Mouse (Mus musculus) intestine, embryonic 14.5 days (tissue): ENCODE results near the gene Enox2. TPM values are rescaled to one million over a fixed set of nuclear protein-coding genes. Genes with fewer than 3 reads are reported as not detected.
"Not testable (repeated sequence)": the region's sequence is repeated elsewhere in the genome, so short reads cannot be mapped to it uniquely, and the experiment has no call there.

Experiments used
- ATAC-seq: fragments of 200-750 bp; cut with Nextera tagmentation; replicated peaks from 2 replicates; pipeline ENCODE4 v1.8.0; 2017; ENCODE audit warnings: low read depth, moderate number of reproducible peaks, moderate TSS enrichment, moderate library complexity; ENCODE audit not compliant: low FRiP score, low TSS enrichment
- DNase-seq: peaks from one replicate; pipeline ENCODE4 v3.0.0-alpha.2; 2018; ENCODE audit warnings: low spot score
- H3K27ac ChIP-seq: fragments of 300-500 bp; sonication (generic); 2 replicates; pipeline ENCODE4 v1.5.1; 2014; ENCODE audit warnings: low read depth, mild to moderate bottlenecking, control low read depth
- H3K27me3 ChIP-seq: fragments of 300-500 bp; sonication (generic); replicated peaks from 2 replicates; pipeline ENCODE4 v1.6.1; 2014; ENCODE audit warnings: low read length, control low read depth; ENCODE audit not compliant: control insufficient read depth, insufficient read depth
- H3K36me3 ChIP-seq: fragments of 300-500 bp; sonication (generic); 2 replicates; pipeline ENCODE4 v1.6.1; 2014; ENCODE audit warnings: low read length, control low read depth; ENCODE audit not compliant: control insufficient read depth, insufficient read depth
- H3K4me1 ChIP-seq: fragments of 300-500 bp; sonication (generic); replicated peaks from 2 replicates; pipeline ENCODE4 v1.6.1; 2014; ENCODE audit warnings: low read length, control low read depth, mixed read lengths; ENCODE audit not compliant: control insufficient read depth, insufficient read depth
- H3K4me2 ChIP-seq: fragments of 300-500 bp; sonication (generic); 2 replicates; pipeline ENCODE4 v1.6.1; 2014; ENCODE audit warnings: low read length
- H3K4me3 ChIP-seq: fragments of 300-500 bp; sonication (generic); 2 replicates; pipeline ENCODE4 v1.5.1; 2014; ENCODE audit warnings: low read depth, low read length, control low read depth, mixed read lengths
- H3K9ac ChIP-seq: fragments of 300-500 bp; sonication (generic); 2 replicates; pipeline ENCODE4 v1.6.1; 2014; ENCODE audit warnings: mild to moderate bottlenecking, low read length
- H3K9me3 ChIP-seq: fragments of 300-500 bp; sonication (generic); 2 replicates; pipeline ENCODE4 v1.6.1; 2016; ENCODE audit warnings: low read length, control low read depth; ENCODE audit not compliant: control insufficient read depth
- WGBS: fragments of 180-500 bp; shearing (Covaris S2); extraction: QIAGEN DNeasy Blood & Tissue Kit; methylation state at CpG from one replicate; pipeline ENCODE4 v1.1.7; 2014; 5-methylcytosine and 5-hydroxymethylcytosine counted together
- polyA plus RNA-seq: library from polyadenylated mRNA; unstranded; fragments of >200 nt; fragmentation: Nextera tagmentation; extraction: Ambion mirVana; gene quantifications from 2 replicates; pipeline ENCODE4 v1.2.1, GENCODE M21; 2014

The Enox2 gene
- polyA plus RNA-seq, 1 experiment from 2014 or later = 7.1 TPM

GRCm38 (mm10) chrX:49196386-49196785 lies 91.7 kb downstream of the Enox2 start:
- no peak for ATAC-seq
- no peak overlapping the region for H3K4me2 ChIP-seq
- H3K4me1 ChIP-seq = no peaks in the 10 kb centered on the region
- no peaks in the 10 kb centered on the region for H3K27me3 ChIP-seq
- DNase-seq = no peak
- no peaks in the 10 kb centered on the region for H3K9me3 ChIP-seq
- no peak overlapping the region for H3K27ac ChIP-seq
- H3K36me3 ChIP-seq = no peaks in the 10 kb centered on the region
- no peak overlapping the region for H3K9ac ChIP-seq
- 87% methylated on average over 4 of the region's 4 CpGs for WGBS
- no peak overlapping the region for H3K4me3 ChIP-seq

GRCm38 (mm10) chrX:49181136-49181535 lies 106.9 kb downstream of the Enox2 start:
- Histone ChIP-seq H3K27ac (no peak overlapping the region), H3K4me3 (no peak overlapping the region), H3K36me3 (no peaks in the 10 kb centered on the region), H3K27me3 (no peaks in the 10 kb centered on the region), H3K9me3 (no peaks in the 10 kb centered on the region), H3K9ac (no peak overlapping the region), H3K4me1 (no peaks in the 10 kb centered on the region), H3K4me2 (no peak overlapping the region)
- ATAC-seq (no peak), DNase-seq (no peak)
- 69% methylated on average over 3 of the region's 3 CpGs for WGBS

- Histone ChIP-seq H3K27me3 (no peaks in the 10 kb centered on the region), H3K9me3 (no peaks in the 10 kb centered on the region), H3K27ac (no peak overlapping the region), H3K4me1 (no peaks in the 10 kb centered on the region), H3K36me3 (no peaks in the 10 kb centered on the region), H3K9ac (no peak overlapping the region), H3K4me2 (no peak overlapping the region), H3K4me3 (no peak overlapping the region)
- 97% methylated on average over 3 of the region's 3 CpGs for whole genome bisulfite sequencing
- ATAC-seq (no peak), DNase-seq (no peak)
Measured at GRCm38 (mm10) chrX:49178670-49179069, 109.4 kb downstream of the Enox2 start.

- DNase-seq = no peak
- 61% methylated on average over 2 of the region's 2 CpGs for WGBS
- no peak for ATAC-seq
- Histone ChIP-seq H3K27me3 (no peaks in the 10 kb centered on the region), H3K36me3 (no peaks in the 10 kb centered on the region), H3K4me2 (no peak overlapping the region), H3K4me3 (no peak overlapping the region), H3K9me3 (no peaks in the 10 kb centered on the region), H3K4me1 (no peaks in the 10 kb centered on the region), H3K27ac (no peak overlapping the region), H3K9ac (no peak overlapping the region)
Measured at GRCm38 (mm10) chrX:49154280-49154679, 133.8 kb downstream of the Enox2 start.

- no peak for DNase-seq
- H3K9ac ChIP-seq = no peak overlapping the region
- ATAC-seq = no peak
Measured at GRCm38 (mm10) chrX:49124774-49125429, 163.2 kb downstream of the Enox2 start.

GRCm38 (mm10) chrX:49116465-49116864 lies 171.6 kb downstream of the Enox2 start:
- H3K4me3 ChIP-seq = no peak overlapping the region
- no peak for ATAC-seq
- WGBS = 83% methylated on average over 3 of the region's 3 CpGs

More at GRCm38 (mm10) chrX:49124774-49125429, 163.2 kb downstream of the Enox2 start:
- Histone ChIP-seq H3K4me1 (no peaks in the 10 kb centered on the region), H3K27ac (no peak overlapping the region), H3K9me3 (no peaks in the 10 kb centered on the region), H3K27me3 (no peaks in the 10 kb centered on the region), H3K4me3 (no peak overlapping the region), H3K4me2 (no peak overlapping the region), H3K36me3 (no peaks in the 10 kb centered on the region)
- WGBS = 71% methylated on average over 3 of the region's 3 CpGs

GRCm38 (mm10) chrX:49112412-49112811 lies 175.6 kb downstream of the Enox2 start:
- no peaks in the 10 kb centered on the region for H3K4me1 ChIP-seq
- H3K36me3 ChIP-seq = no peaks in the 10 kb centered on the region
- no peak overlapping the region for H3K4me3 ChIP-seq
- no peaks in the 10 kb centered on the region for H3K9me3 ChIP-seq
- H3K9ac ChIP-seq = no peak overlapping the region
- no peak overlapping the region for H3K27ac ChIP-seq
- WGBS = 47% methylated on average over 3 of the region's 3 CpGs
- DNase-seq = no peak
- ATAC-seq = no peak
- H3K27me3 ChIP-seq = no peaks in the 10 kb centered on the region
- H3K4me2 ChIP-seq = no peak overlapping the region

More at GRCm38 (mm10) chrX:49116465-49116864, 171.6 kb downstream of the Enox2 start:
- H3K9ac ChIP-seq = no peak overlapping the region
- H3K27ac ChIP-seq = no peak overlapping the region
- H3K4me1 ChIP-seq = no peaks in the 10 kb centered on the region
- H3K27me3 ChIP-seq = no peaks in the 10 kb centered on the region
- H3K9me3 ChIP-seq = no peaks in the 10 kb centered on the region
- no peaks in the 10 kb centered on the region for H3K36me3 ChIP-seq
- no peak for DNase-seq
- no peak overlapping the region for H3K4me2 ChIP-seq

GRCm38 (mm10) chrX:49100542-49100941 lies 187.5 kb downstream of the Enox2 start:
- not testable (repeated sequence) for H3K4me3 ChIP-seq, H3K9ac ChIP-seq, DNase-seq, H3K27ac ChIP-seq, H3K36me3 ChIP-seq, H3K27me3 ChIP-seq, ATAC-seq, H3K9me3 ChIP-seq, H3K4me1 ChIP-seq, H3K4me2 ChIP-seq
- WGBS = 72% methylated on average over 1 of the region's 1 CpGs

GRCm38 (mm10) chrX:49096249-49096648 lies 191.8 kb downstream of the Enox2 start:
- DNase-seq = no peak
- H3K27ac ChIP-seq = no peak overlapping the region
- H3K4me2 ChIP-seq = no peak overlapping the region
- ATAC-seq = no peak
- H3K36me3 ChIP-seq = no peaks in the 10 kb centered on the region
- no peaks in the 10 kb centered on the region for H3K4me1 ChIP-seq
- WGBS = 82% methylated on average over 2 of the region's 2 CpGs
- H3K27me3 ChIP-seq = no peaks in the 10 kb centered on the region
- no peaks in the 10 kb centered on the region for H3K9me3 ChIP-seq
- H3K9ac ChIP-seq = no peak overlapping the region
- H3K4me3 ChIP-seq = no peak overlapping the region
